Mouse (Mus musculus) gastrocnemius, postnatal 4 days (tissue): ENCODE data around the gene Coro7. TPM values are rescaled to one million over a fixed set of nuclear protein-coding genes. Genes with fewer than 3 reads are reported as not detected.
"Not testable (repeated sequence)": the region's sequence is repeated elsewhere in the genome, so short reads cannot be mapped to it uniquely, and the experiment has no call there.

Experiments
- DNase-seq, 2 experiments: peaks; one replicate each; pipeline ENCODE4 v3.0.0; 2021 to 2022; ENCODE audit warnings: low spot score in 2 of 2, mixed read lengths in 2 of 2
- total RNA-seq, 2 experiments: library from RNA; stranded (reverse); gene quantifications; 2 replicates each; pipeline ENCODE4 v1.2.3; 2021

Coro7 gene
- total RNA-seq, 2 experiments from 2014 or later: 27.3 to 28.5 TPM

- DNase-seq: no peak
Measured at GRCm38 (mm10) chr16:4683193-4683580, 3.6 kb upstream of the Coro7 start.

- no peak for DNase-seq
Measured at GRCm38 (mm10) chr16:4682628-4683179, 3.1 kb upstream of the Coro7 start.

GRCm38 (mm10) chr16:4680922-4681455 lies 1.4 kb upstream of the Coro7 start:
- DNase-seq: not testable (repeated sequence)

- no peak for DNase-seq
Measured at GRCm38 (mm10) chr16:4678080-4678479, 1.5 kb downstream of the Coro7 start.

- DNase-seq: no peak
Measured at GRCm38 (mm10) chr16:4676836-4677235, 2.7 kb downstream of the Coro7 start.

- DNase-seq: no peak
Measured at GRCm38 (mm10) chr16:4674091-4674490, 5.5 kb downstream of the Coro7 start.

GRCm38 (mm10) chr16:4670317-4670716 lies 9.3 kb downstream of the Coro7 start:
- DNase-seq: no peak

- DNase-seq: peak; percentile 82 to 89
Measured at GRCm38 (mm10) chr16:4667190-4667808, 12.3 kb downstream of the Coro7 start.

- DNase-seq: no peak
Measured at GRCm38 (mm10) chr16:4665726-4666125, 13.9 kb downstream of the Coro7 start.

GRCm38 (mm10) chr16:4663806-4664205 lies 15.8 kb downstream of the Coro7 start:
- no peak for DNase-seq

- DNase-seq: no peak
Measured at GRCm38 (mm10) chr16:4661605-4662004, 18.0 kb downstream of the Coro7 start.

GRCm38 (mm10) chr16:4659326-4659725 lies 20.3 kb downstream of the Coro7 start:
- DNase-seq: no peak

- DNase-seq: peak in 1 of 2 experiments; percentile 50
Measured at GRCm38 (mm10) chr16:4658781-4659245, 20.8 kb downstream of the Coro7 start.

GRCm38 (mm10) chr16:4656571-4657081 lies 23.0 kb downstream of the Coro7 start:
- DNase-seq: no peak

- peak in 1 of 2 experiments; percentile 43 for DNase-seq
Measured at GRCm38 (mm10) chr16:4655764-4656570, 23.6 kb downstream of the Coro7 start.

- peak in 1 of 2 experiments; percentile 45 for DNase-seq
Measured at GRCm38 (mm10) chr16:4655251-4655734, 24.3 kb downstream of the Coro7 start.

GRCm38 (mm10) chr16:4654706-4655105 lies 24.9 kb downstream of the Coro7 start:
- DNase-seq: peak in 1 of 2 experiments; percentile 22

- DNase-seq: peak in 1 of 2 experiments; percentile 26
Measured at GRCm38 (mm10) chr16:4652707-4653416, 26.7 kb downstream of the Coro7 start.

GRCm38 (mm10) chr16:4651624-4652023 lies 28.0 kb downstream of the Coro7 start:
- DNase-seq: no peak

- DNase-seq: no peak
Measured at GRCm38 (mm10) chr16:4651081-4651480, 28.5 kb downstream of the Coro7 start.

GRCm38 (mm10) chr16:4650161-4650560 lies 29.4 kb downstream of the Coro7 start:
- no peak for DNase-seq
